Mouse (Mus musculus): ENCODE results near the gene Dmbt1. TPM values are rescaled to one million over a fixed set of nuclear protein-coding genes. Genes with fewer than 3 reads are reported as not detected.
"Not testable (repeated sequence)": the region's sequence is repeated elsewhere in the genome, so short reads cannot be mapped to it uniquely, and the experiment has no call there.

The Dmbt1 gene
- polyA plus RNA-seq, 1 experiment from 2014 or later = 121 TPM

GRCm38 (mm10) chr7:131009178-131009577, 22.7 kb upstream of the Dmbt1 start:
- Histone ChIP-seq H3K4me2 (replicated peaks; ENCODE audit: low read depth) (no peak overlapping the region), H3K9ac (ENCODE audit: low read depth, low read length) (no peak overlapping the region), H3K4me3 (ENCODE audit: low read depth, low read length) (no peak overlapping the region), H3K27ac (ENCODE audit: low read depth, low read length) (no peak overlapping the region), H3K9me3 (ENCODE audit: control insufficient read depth) (no peaks in the 10 kb centered on the region), H3K4me1 (replicated peaks; ENCODE audit: control insufficient read depth, insufficient read depth, low read length) (peaks cover 3% of the 10 kb centered on the region), H3K36me3 (ENCODE audit: control insufficient read depth, insufficient read depth) (no peaks in the 10 kb centered on the region), H3K27me3 (replicated peaks; ENCODE audit: control insufficient read depth, insufficient read depth, low read length) (no peaks in the 10 kb centered on the region; the same call in 1 of the 2 replicates)
- peak; percentile 65 for ATAC-seq
- TF ChIP-seq CTCF (IDR thresholded peaks at IDR 0.05; ENCODE audit: low read depth) = no peak
- WGBS = 53% methylated on average over 5 of the region's 5 CpGs

- Histone ChIP-seq H3K36me3 (ENCODE audit: control insufficient read depth, insufficient read depth) (no peaks in the 10 kb centered on the region), H3K27me3 (replicated peaks; ENCODE audit: control insufficient read depth, insufficient read depth, low read length) (peaks cover 2% of the 10 kb centered on the region; the same call in 1 of the 2 replicates), H3K4me2 (replicated peaks; ENCODE audit: low read depth) (no peak overlapping the region), H3K4me3 (ENCODE audit: low read depth, low read length) (no peak overlapping the region), H3K9me3 (ENCODE audit: control insufficient read depth) (no peaks in the 10 kb centered on the region), H3K9ac (ENCODE audit: low read depth, low read length) (no peak overlapping the region), H3K4me1 (replicated peaks; ENCODE audit: control insufficient read depth, insufficient read depth, low read length) (peaks cover 3% of the 10 kb centered on the region), H3K27ac (ENCODE audit: low read depth, low read length) (no peak overlapping the region)
- WGBS = 35% methylated on average over 1 of the region's 1 CpGs
- peak; percentile 63 for ATAC-seq
- no peak for TF ChIP-seq CTCF (IDR thresholded peaks at IDR 0.05; ENCODE audit: low read depth)
Observed at GRCm38 (mm10) chr7:131011901-131012300, 20.0 kb upstream of the Dmbt1 start.

- H3K4me3 ChIP-seq (ENCODE audit: low read depth, low read length) = no peak overlapping the region
- ATAC-seq = no peak
- H3K27ac ChIP-seq (ENCODE audit: low read depth, low read length) = no peak overlapping the region
- H3K9me3 ChIP-seq (ENCODE audit: control insufficient read depth) = no peaks in the 10 kb centered on the region
- no peaks in the 10 kb centered on the region for H3K4me1 ChIP-seq (replicated peaks; ENCODE audit: control insufficient read depth, insufficient read depth, low read length)
- WGBS = 71% methylated on average over 2 of the region's 2 CpGs
- no peak for TF ChIP-seq CTCF (IDR thresholded peaks at IDR 0.05; ENCODE audit: low read depth)
- H3K27me3 ChIP-seq (replicated peaks; ENCODE audit: control insufficient read depth, insufficient read depth, low read length) = 0 out of 2 replicates have a peak, but pooled peaks cover 2% of the 10 kb centered on the region
- no peaks in the 10 kb centered on the region for H3K36me3 ChIP-seq (ENCODE audit: control insufficient read depth, insufficient read depth)
- H3K4me2 ChIP-seq (replicated peaks; ENCODE audit: low read depth) = no peak overlapping the region
- H3K9ac ChIP-seq (ENCODE audit: low read depth, low read length) = no peak overlapping the region
Observed at GRCm38 (mm10) chr7:131019181-131019580, 12.7 kb upstream of the Dmbt1 start.

GRCm38 (mm10) chr7:131024807-131025206, 7.0 kb upstream of the Dmbt1 start:
- Histone ChIP-seq H3K4me1 (replicated peaks; ENCODE audit: control insufficient read depth, insufficient read depth, low read length) (0 out of 2 replicates have a peak, but pooled peaks cover 3% of the 10 kb centered on the region), H3K9ac (ENCODE audit: low read depth, low read length) (no peak overlapping the region), H3K9me3 (ENCODE audit: control insufficient read depth) (no peaks in the 10 kb centered on the region), H3K27me3 (replicated peaks; ENCODE audit: control insufficient read depth, insufficient read depth, low read length) (no peaks in the 10 kb centered on the region), H3K27ac (ENCODE audit: low read depth, low read length) (no peak overlapping the region), H3K36me3 (ENCODE audit: control insufficient read depth, insufficient read depth) (no peaks in the 10 kb centered on the region), H3K4me2 (replicated peaks; ENCODE audit: low read depth) (no peak overlapping the region), H3K4me3 (ENCODE audit: low read depth, low read length) (no peak overlapping the region)
- 0 out of 2 replicates have a peak, but pooled peaks have one; percentile 29 for ATAC-seq
- WGBS = 13% methylated on average over 1 of the region's 1 CpGs
- no peak for TF ChIP-seq CTCF (IDR thresholded peaks at IDR 0.05; ENCODE audit: low read depth)

GRCm38 (mm10) chr7:131027557-131027956, 4.3 kb upstream of the Dmbt1 start:
- peak; percentile 55 for ATAC-seq
- H3K4me3 ChIP-seq (ENCODE audit: low read depth, low read length) = no peak overlapping the region
- H3K36me3 ChIP-seq (ENCODE audit: control insufficient read depth, insufficient read depth) = no peaks in the 10 kb centered on the region
- H3K27ac ChIP-seq (ENCODE audit: low read depth, low read length) = 0 out of 2 replicates have a peak overlapping the region, but pooled peaks have one; percentile 15
- no peak for TF ChIP-seq CTCF (IDR thresholded peaks at IDR 0.05; ENCODE audit: low read depth)
- H3K9me3 ChIP-seq (ENCODE audit: control insufficient read depth) = no peaks in the 10 kb centered on the region
- no peaks in the 10 kb centered on the region for H3K27me3 ChIP-seq (replicated peaks; ENCODE audit: control insufficient read depth, insufficient read depth, low read length)
- no peak overlapping the region for H3K9ac ChIP-seq (ENCODE audit: low read depth, low read length)
- H3K4me2 ChIP-seq (replicated peaks; ENCODE audit: low read depth) = no peak overlapping the region
- H3K4me1 ChIP-seq (replicated peaks; ENCODE audit: control insufficient read depth, insufficient read depth, low read length) = 0 out of 2 replicates have a peak, but pooled peaks cover 3% of the 10 kb centered on the region
- 47% methylated on average over 1 of the region's 1 CpGs for WGBS

GRCm38 (mm10) chr7:131036396-131036795, 4.5 kb downstream of the Dmbt1 start:
- Histone ChIP-seq H3K27me3 (replicated peaks; ENCODE audit: control insufficient read depth, insufficient read depth, low read length) (no peaks in the 10 kb centered on the region), H3K4me3 (ENCODE audit: low read depth, low read length) (no peak overlapping the region), H3K9ac (ENCODE audit: low read depth, low read length) (no peak overlapping the region), H3K4me2 (replicated peaks; ENCODE audit: low read depth) (no peak overlapping the region), H3K36me3 (ENCODE audit: control insufficient read depth, insufficient read depth) (no peaks in the 10 kb centered on the region), H3K27ac (ENCODE audit: low read depth, low read length) (no peak overlapping the region), H3K4me1 (replicated peaks; ENCODE audit: control insufficient read depth, insufficient read depth, low read length) (no peaks in the 10 kb centered on the region), H3K9me3 (ENCODE audit: control insufficient read depth) (no peaks in the 10 kb centered on the region)
- TF ChIP-seq CTCF (IDR thresholded peaks at IDR 0.05; ENCODE audit: low read depth) = no peak
- 76% methylated on average over 3 of the region's 3 CpGs for WGBS
- no peak for ATAC-seq

- WGBS = 43% methylated on average over 2 of the region's 2 CpGs
- Histone ChIP-seq H3K9ac (ENCODE audit: low read depth, low read length) (no peak overlapping the region), H3K27me3 (replicated peaks; ENCODE audit: control insufficient read depth, insufficient read depth, low read length) (no peaks in the 10 kb centered on the region), H3K4me2 (replicated peaks; ENCODE audit: low read depth) (no peak overlapping the region), H3K4me3 (ENCODE audit: low read depth, low read length) (no peak overlapping the region), H3K4me1 (replicated peaks; ENCODE audit: control insufficient read depth, insufficient read depth, low read length) (no peaks in the 10 kb centered on the region), H3K9me3 (ENCODE audit: control insufficient read depth) (no peaks in the 10 kb centered on the region), H3K36me3 (ENCODE audit: control insufficient read depth, insufficient read depth) (no peaks in the 10 kb centered on the region), H3K27ac (ENCODE audit: low read depth, low read length) (no peak overlapping the region)
- no peak for TF ChIP-seq CTCF (IDR thresholded peaks at IDR 0.05; ENCODE audit: low read depth)
- 0 out of 2 replicates have a peak, but pooled peaks have one; percentile 51 for ATAC-seq
Observed at GRCm38 (mm10) chr7:131037083-131037482, 5.2 kb downstream of the Dmbt1 start.

GRCm38 (mm10) chr7:131040760-131041159, 8.9 kb downstream of the Dmbt1 start:
- H3K9ac ChIP-seq (ENCODE audit: low read depth, low read length); ATAC-seq; H3K27me3 ChIP-seq (replicated peaks; ENCODE audit: control insufficient read depth, insufficient read depth, low read length); H3K27ac ChIP-seq (ENCODE audit: low read depth, low read length); H3K4me3 ChIP-seq (ENCODE audit: low read depth, low read length); H3K4me2 ChIP-seq (replicated peaks; ENCODE audit: low read depth); H3K9me3 ChIP-seq (ENCODE audit: control insufficient read depth); H3K4me1 ChIP-seq (replicated peaks; ENCODE audit: control insufficient read depth, insufficient read depth, low read length); H3K36me3 ChIP-seq (ENCODE audit: control insufficient read depth, insufficient read depth): not testable (repeated sequence)
- 81% methylated on average over 7 of the region's 8 CpGs for WGBS
